ENCODE assay signal across 38 mouse cellular contexts in the genomic region with DNA sequence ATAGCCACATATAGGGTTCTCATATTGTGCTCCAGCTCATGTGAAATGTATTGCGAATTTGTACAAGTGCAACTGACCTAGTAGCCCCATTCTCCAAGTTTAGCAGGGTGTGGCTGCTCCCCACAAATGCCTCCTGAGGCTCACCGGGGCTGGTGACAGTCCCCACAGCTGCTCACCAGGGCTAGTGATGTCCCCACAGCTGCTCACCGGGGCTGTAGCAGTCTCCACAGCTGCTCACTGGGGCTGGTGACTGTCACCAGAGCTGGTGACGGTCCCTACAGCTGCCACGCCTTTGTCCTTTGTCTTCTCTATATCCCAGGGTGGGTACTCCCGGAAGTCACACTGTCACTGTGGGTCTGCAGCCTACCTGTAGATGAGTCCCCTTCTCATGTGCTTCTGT. TPM values are rescaled to one million over a fixed set of nuclear protein-coding genes. Genes with fewer than 3 reads are reported as not detected.
"Had no signal": no experiment of that assay in that cellular context is flagged by ENCODE, and none has a peak within 500 bp of the region (broad histone marks: within the 10 kb centered on the region; RNA-seq: fewer than 3 reads in every experiment).

No protein-coding gene starts in this region.

- DNase-seq: cerebellum, adult 2 months; cerebellum, adult 8-10 months; cerebellum, adult 9-10 months; cerebellum, adult 9-11 months; cerebellum, postnatal 10 days; cerebellum, postnatal 14 days; cerebellum, postnatal 25 days; cerebellum, postnatal 36 days; embryo, embryonic 11 days; forebrain, postnatal 0 days; gastrocnemius, adult 2 months; gastrocnemius, postnatal 10 days; gastrocnemius, postnatal 14 days; gastrocnemius, postnatal 25 days; gastrocnemius, postnatal 36 days; heart, adult 11 months; heart, adult 18-20 months; heart, adult 2 months had no signal

- H3K4me3 ChIP-seq: embryonic facial prominence, embryonic 12.5 days; embryonic facial prominence, embryonic 13.5 days; embryonic facial prominence, embryonic 15.5 days; erythroblast, embryonic 14.5 days; forebrain, embryonic 10.5 days; forebrain, embryonic 12.5 days; forebrain, embryonic 13.5 days; forebrain, embryonic 15.5 days; gastrocnemius, adult 2 months; heart, adult 2 months had no signal

- ATAC-seq: forebrain, embryonic 13.5 days; forebrain, embryonic 14.5 days; forebrain, embryonic 15.5 days; forebrain, embryonic 16.5 days; forebrain, postnatal 0 days had no signal

- H3K9me3 ChIP-seq: embryonic facial prominence, embryonic 12.5 days; embryonic facial prominence, embryonic 13.5 days; embryonic facial prominence, embryonic 15.5 days; forebrain, embryonic 10.5 days; forebrain, embryonic 12.5 days; forebrain, embryonic 13.5 days; forebrain, embryonic 15.5 days had no signal

- H3K27ac ChIP-seq: embryonic facial prominence, embryonic 12.5 days; embryonic facial prominence, embryonic 13.5 days; embryonic facial prominence, embryonic 15.5 days; forebrain, embryonic 10.5 days; forebrain, embryonic 12.5 days; forebrain, embryonic 13.5 days; forebrain, embryonic 15.5 days; gastrocnemius, adult 2 months; heart, adult 2 months had no signal

- H3K27me3 ChIP-seq: embryonic facial prominence, embryonic 12.5 days; embryonic facial prominence, embryonic 13.5 days; embryonic facial prominence, embryonic 15.5 days; forebrain, embryonic 12.5 days; forebrain, embryonic 13.5 days; forebrain, embryonic 15.5 days had no signal

- H3K9ac ChIP-seq: embryonic facial prominence, embryonic 12.5 days; embryonic facial prominence, embryonic 13.5 days; embryonic facial prominence, embryonic 15.5 days; forebrain, embryonic 12.5 days; forebrain, embryonic 13.5 days; forebrain, embryonic 15.5 days; forebrain, postnatal 0 days had no signal

- H3K4me2 ChIP-seq: embryonic facial prominence, embryonic 12.5 days; embryonic facial prominence, embryonic 13.5 days; embryonic facial prominence, embryonic 15.5 days; forebrain, embryonic 12.5 days; forebrain, embryonic 13.5 days; forebrain, embryonic 15.5 days had no signal

- H3K4me1 ChIP-seq: embryonic facial prominence, embryonic 12.5 days had no signal

RNA-seq across cellular contexts. Expression of a gene that starts 36.2 kb away (rescaled TPM):
- total RNA-seq: common myeloid progenitor, adult 5-6 weeks; forebrain, postnatal 0 days; gastrocnemius, adult 18-20 months; gastrocnemius, adult 2 months; gastrocnemius, adult 8-10 months; gastrocnemius, postnatal 10 days; gastrocnemius, postnatal 14 days; gastrocnemius, postnatal 25 days; gastrocnemius, postnatal 36 days; gastrocnemius, postnatal 4 days; granulocyte monocyte progenitor cell, adult 5-6 weeks; heart, adult 18-20 months; heart, adult 2 months; heart, adult 8-10 months had no signal
- polyA plus RNA-seq: cerebellum, adult 2 months; cortical plate, adult 2 months; embryonic facial prominence, embryonic 11.5 days; embryonic facial prominence, embryonic 12.5 days; embryonic facial prominence, embryonic 13.5 days; erythroblast, embryonic 14.5 days; forebrain, embryonic 10.5 days; forebrain, embryonic 11.5 days; forebrain, embryonic 12.5 days; forebrain, embryonic 13.5 days; forebrain, embryonic 14.5 days; forebrain, embryonic 15.5 days; forebrain, embryonic 16.5 days; forebrain, postnatal 0 days; frontal cortex, adult 2 months; heart, adult 2 months had no signal
